Mouse (Mus musculus) MEL (cell line): ENCODE results near the gene Stn1. TPM values are rescaled to one million over a fixed set of nuclear protein-coding genes. Genes with fewer than 3 reads are reported as not detected.

Experiments
- DNase-seq: peaks from one replicate; pipeline ENCODE4 v3.0.0; 2011; ENCODE audit warnings: low read depth, low spot score
- H3K27ac ChIP-seq: 2 replicates; pipeline ENCODE4 v1.5.1; 2012; ENCODE audit warnings: low read depth, mild to moderate bottlenecking, control low read depth, low read length, moderate library complexity; ENCODE audit not compliant: control insufficient read depth
- H3K27me3 ChIP-seq, 2 experiments: fragments of 150-350 bp in 1 of 2; sonication (generic) in 1 of 2; 2 replicates each; pipeline ENCODE4 v1.6.1; 2012; ENCODE audit warnings: low read length in 2 of 2, mild to moderate bottlenecking in 2 of 2, improper control_type of control experiment in 1 of 2, moderate library complexity in 1 of 2; ENCODE audit not compliant: insufficient read depth in 2 of 2, control insufficient read depth in 1 of 2
- H3K36me3 ChIP-seq, 2 experiments: 2 replicates each; pipeline ENCODE4 v1.6.1; 2012 to 2014; ENCODE audit warnings: low read length in 2 of 2, improper control_type of control experiment in 1 of 2, inconsistent platforms in 1 of 2, mild to moderate bottlenecking in 1 of 2; ENCODE audit not compliant: insufficient read depth in 2 of 2, control insufficient read depth in 1 of 2
- H3K4me1 ChIP-seq, 2 experiments: fragments of 150-350 bp in 1 of 2; sonication (generic) in 1 of 2; 2 replicates each; pipeline ENCODE4 v1.6.1; 2012; ENCODE audit warnings: low read length in 2 of 2, improper control_type of control experiment in 1 of 2, mild to moderate bottlenecking in 1 of 2; ENCODE audit not compliant: insufficient read depth in 2 of 2, control insufficient read depth in 1 of 2
- H3K4me3 ChIP-seq, 2 experiments: fragments of 150-350 bp in 1 of 2; sonication (generic) in 1 of 2; 2 replicates each; pipeline ENCODE4 v1.5.1; 2012; ENCODE audit warnings: low read depth in 2 of 2, low read length in 2 of 2, mild to moderate bottlenecking in 2 of 2, moderate library complexity in 2 of 2, control low read depth in 1 of 2, improper control_type of control experiment in 1 of 2; ENCODE audit not compliant: control insufficient read depth in 1 of 2, insufficient read depth in 1 of 2
- H3K79me2 ChIP-seq: 2 replicates; pipeline ENCODE4 v1.6.1; 2012; ENCODE audit warnings: mild to moderate bottlenecking, low read length, moderate library complexity; ENCODE audit not compliant: control insufficient read depth, poor library complexity, insufficient read depth
- H3K9ac ChIP-seq: 2 replicates; pipeline ENCODE4 v1.6.1; 2012; ENCODE audit warnings: low read depth, mild to moderate bottlenecking, control low read depth, low read length, moderate library complexity; ENCODE audit not compliant: control insufficient read depth, poor library complexity, severe bottlenecking
- H3K9me3 ChIP-seq: fragments of 150-350 bp; sonication (generic); replicated peaks from 2 replicates; pipeline ENCODE4 v1.6.1; 2012; ENCODE audit warnings: mild to moderate bottlenecking, low read length, improper control_type of control experiment, moderate library complexity; ENCODE audit not compliant: insufficient read depth
- BHLHE40 ChIP-seq: IDR thresholded peaks from 2 replicates; pipeline ENCODE4 v1.6.1; 2012; ENCODE audit warnings: low read depth, mild to moderate bottlenecking, inconsistent platforms, low read length, improper control_type of control experiment, borderline replicate concordance
- CHD1 ChIP-seq: IDR thresholded peaks from 2 replicates; pipeline ENCODE4 v1.6.1; 2012; ENCODE audit warnings: low read depth, mild to moderate bottlenecking, inconsistent platforms, low read length, improper control_type of control experiment
- E2F4 ChIP-seq: IDR thresholded peaks from 2 replicates; pipeline ENCODE4 v1.6.1; 2011; ENCODE audit warnings: low read depth, low read length, improper control_type of control experiment, borderline replicate concordance
- EP300 ChIP-seq, 2 experiments: IDR thresholded peaks; 2 replicates each; pipeline ENCODE4 v1.6.1; 2011; ENCODE audit warnings: improper control_type of control experiment in 2 of 2, low read length in 2 of 2, low read depth in 1 of 2, mild to moderate bottlenecking in 1 of 2
- GABPA ChIP-seq: IDR thresholded peaks from 2 replicates; pipeline ENCODE4 v1.6.1; 2012; ENCODE audit warnings: low read depth, mild to moderate bottlenecking, inconsistent platforms, low read length, improper control_type of control experiment, moderate library complexity
- HCFC1 ChIP-seq: IDR thresholded peaks from 2 replicates; pipeline ENCODE4 v1.6.1; 2012; ENCODE audit warnings: low read depth, mild to moderate bottlenecking, inconsistent platforms, low read length, improper control_type of control experiment, moderate library complexity
- KAT2A ChIP-seq: conservative IDR thresholded peaks from 2 replicates; pipeline ENCODE4 v1.6.1; 2012; ENCODE audit warnings: low read depth, low read length, improper control_type of control experiment, inconsistent platforms
- MAFK ChIP-seq: IDR thresholded peaks from 2 replicates; pipeline ENCODE4 v1.6.1; 2011; ENCODE audit warnings: low read depth, mild to moderate bottlenecking, low read length, improper control_type of control experiment, borderline replicate concordance
- MYC ChIP-seq: IDR thresholded peaks from 2 replicates; pipeline ENCODE4 v1.6.1; 2011; ENCODE audit warnings: low read depth, mild to moderate bottlenecking, low read length, improper control_type of control experiment, moderate library complexity
- NELFE ChIP-seq: IDR thresholded peaks from 2 replicates; pipeline ENCODE4 v1.6.1; 2011; ENCODE audit warnings: low read depth, low read length, improper control_type of control experiment
- POLR2AphosphoS2 ChIP-seq: IDR thresholded peaks from 2 replicates; pipeline ENCODE4 v1.6.1; 2011; ENCODE audit warnings: low read length, improper control_type of control experiment
- POLR2AphosphoS5 ChIP-seq: IDR thresholded peaks from 2 replicates; pipeline ENCODE4 v1.6.1; 2012; ENCODE audit warnings: low read depth, borderline replicate concordance, mild to moderate bottlenecking, inconsistent platforms, low read length, moderate library complexity, mixed read lengths
- RAD21 ChIP-seq: IDR thresholded peaks from 2 replicates; pipeline ENCODE4 v1.6.1; 2011; ENCODE audit warnings: mild to moderate bottlenecking, low read depth, low read length, improper control_type of control experiment
- SMC3 ChIP-seq: IDR thresholded peaks from 2 replicates; pipeline ENCODE4 v1.6.1; 2011; ENCODE audit warnings: low read depth, low read length, improper control_type of control experiment
- TAL1 ChIP-seq: IDR thresholded peaks from 2 replicates; pipeline ENCODE4 v1.6.1; 2012; ENCODE audit warnings: mild to moderate bottlenecking, inconsistent platforms, low read length, moderate library complexity, mixed read lengths
- UBTF ChIP-seq: IDR thresholded peaks from 2 replicates; pipeline ENCODE4 v1.6.1; 2012; ENCODE audit warnings: low read depth, mild to moderate bottlenecking, inconsistent platforms, low read length, improper control_type of control experiment, moderate library complexity, borderline replicate concordance; ENCODE audit not compliant: insufficient read depth
- ZKSCAN1 ChIP-seq: IDR thresholded peaks from 2 replicates; pipeline ENCODE4 v1.6.1; 2012; ENCODE audit warnings: low read depth, mild to moderate bottlenecking, inconsistent platforms, low read length, improper control_type of control experiment, moderate library complexity
- ZNF384 ChIP-seq: IDR thresholded peaks from 2 replicates; pipeline ENCODE4 v1.6.1; 2012; ENCODE audit warnings: low read depth, mild to moderate bottlenecking, inconsistent platforms, low read length, improper control_type of control experiment
- polyA plus RNA-seq, 2 experiments: library from polyadenylated mRNA; stranded (reverse) in 1 of 2; unstranded in 1 of 2; fragments of >175 nt in 1 of 2; fragments of >200 nt in 1 of 2; gene quantifications; 2 replicates each; pipeline versions ENCODE4 v1.2.1 to v1.2.4; 2012; ENCODE audit warnings: low replicate concordance in 2 of 2, low read depth in 1 of 2; ENCODE audit not compliant: insufficient read length in 2 of 2, insufficient read depth in 1 of 2, missing spikeins in 1 of 2
- total RNA-seq: library from RNA; depleted of rRNA; stranded (reverse); fragments of 300-350 nt; gene quantifications from 2 replicates; pipeline ENCODE4 v1.2.3, GENCODE M21; 2012

Stn1 gene
- total and polyA plus RNA-seq, 3 experiments: 9.7 to 13.6 TPM; not detected in 1

GRCm38 (mm10) chr19:47497313-47497712, 40.0 kb downstream of the Stn1 start:
- H3K9me3 ChIP-seq: no peaks in the 10 kb centered on the region
- TF ChIP-seq SMC3 (no peak), ZKSCAN1 (no peak), E2F4 (no peak), BHLHE40 (no peak), EP300 (IDR thresholded peaks at IDR 0.05; ENCODE audit: low read depth in 1 of 2, low read length in 2 of 2) (no peak), MYC (no peak), CHD1 (no peak), GABPA (no peak), TAL1 (no peak), HCFC1 (no peak), ZNF384 (no peak)
- H3K27ac ChIP-seq: no peak overlapping the region
- H3K4me3 ChIP-seq: no peak overlapping the region
- no peak for DNase-seq
- no peaks in the 10 kb centered on the region for H3K4me1 ChIP-seq
- no peaks in the 10 kb centered on the region for H3K36me3 ChIP-seq
- H3K9ac ChIP-seq: no peak overlapping the region
- no peaks in the 10 kb centered on the region for H3K27me3 ChIP-seq
- H3K79me2 ChIP-seq: no peaks in the 10 kb centered on the region

GRCm38 (mm10) chr19:47493017-47493997, 44.0 kb downstream of the Stn1 start:
- Histone ChIP-seq H3K79me2 (no peaks in the 10 kb centered on the region), H3K9me3 (no peaks in the 10 kb centered on the region), H3K36me3 (no peaks in the 10 kb centered on the region), H3K27me3 (no peaks in the 10 kb centered on the region), H3K27ac (no peak overlapping the region), H3K4me3 (no peak overlapping the region), H3K4me1 (no peaks in the 10 kb centered on the region), H3K9ac (no peak overlapping the region)
- TF ChIP-seq MAFK (no peak), RAD21 (no peak), UBTF (no peak), POLR2AphosphoS5 (no peak), KAT2A (no peak), POLR2AphosphoS2 (no peak), NELFE (no peak), CHD1 (no peak)
- DNase-seq: no peak
